In genomic region chr13:92529828-92530720, GRCm38 (mm10) we compare ENCODE assay signal across 8 mouse cellular contexts. TPM values are rescaled to one million over a fixed set of nuclear protein-coding genes. Genes with fewer than 3 reads are reported as not detected.
DNase-seq lines count a peak whose midpoint lies in the region; ATAC-seq and TF ChIP-seq lines count a peak whose summit lies in the region.

No protein-coding gene starts in this region.

- TF ChIP-seq CTCF in kidney, adult 2 months (conservative IDR thresholded peaks at IDR 0.05; ENCODE audit: insufficient read depth, insufficient read length, low read depth, low read length), result no peak
- no peak for TF ChIP-seq CTCF in Patski (IDR thresholded peaks at IDR 0.05)
- TF ChIP-seq CTCF in heart, postnatal 0 days (IDR thresholded peaks at IDR 0.05; ENCODE audit: low read depth), result no peak

- DNase-seq in kidney, adult 2 months, result no peak
- DNase-seq in kidney, postnatal 36 days, result no peak
- DNase-seq in Patski (ENCODE audit: low read depth, low spot score), result peak; percentile 24
- DNase-seq in heart, postnatal 0 days (ENCODE audit: low spot score), result peak; percentile 35
- DNase-seq in gastrocnemius, postnatal 14 days, result no peak
- no peak for DNase-seq in gastrocnemius, adult 8-10 months (ENCODE audit: low spot score in 2 of 2)
- no peak for DNase-seq in kidney, adult 8-10 months

- no peak for TF ChIP-seq POLR2A in kidney, adult 2 months (IDR thresholded peaks at IDR 0.05; ENCODE audit: low read depth, low read length)

- no peak for TF ChIP-seq EP300 in heart, postnatal 0 days (IDR thresholded peaks at IDR 0.05; ENCODE audit: low read depth)

- whole genome bisulfite sequencing in kidney, adult 2 months, result under 1% methylated on average over 47 of the region's 47 CpGs
- WGBS in heart, postnatal 0 days, result 1% methylated on average over 46 of the region's 47 CpGs
- WGBS in macrophage (ENCODE audit: missing documents), result 2% methylated on average over 47 of the region's 47 CpGs

- H3K4me1 ChIP-seq in kidney, adult 2 months (ENCODE audit: control insufficient read depth, insufficient read depth, low read length), result no peaks in the 10 kb centered on the region
- H3K4me1 ChIP-seq in heart, postnatal 0 days (ENCODE audit: control insufficient read depth, insufficient read depth), result peaks cover 3% of the 10 kb centered on the region; the same call in 1 of the 2 replicates

- intact Hi-C loops in gastrocnemius, postnatal 14 days (cut with DNase I; ENCODE audit: low total_unique reads), result no loop called here

- peaks cover 43% of the 10 kb centered on the region for H3K79me2 ChIP-seq in macrophage (ENCODE audit: inconsistent target)

- peak overlapping the region; percentile 80 for H3K4me2 ChIP-seq in heart, postnatal 0 days (ENCODE audit: low read depth, low read length)

- H3K9ac ChIP-seq in heart, postnatal 0 days (replicated peaks; ENCODE audit: low read depth, low read length), result peak overlapping the region; percentile 81

- H3K4me3 ChIP-seq in kidney, adult 2 months (ENCODE audit: insufficient read depth, low read depth, low read length), result peak overlapping the region; percentile 94
- H3K4me3 ChIP-seq in heart, postnatal 0 days (ENCODE audit: low read depth, low read length), result peak overlapping the region; percentile 73
- peak overlapping the region; percentile 66 for H3K4me3 ChIP-seq in macrophage (ENCODE audit: inconsistent target)

- CTCF ChIA-PET in Patski (lab: Charles Lee), result no interaction called here

- H3K9me3 ChIP-seq in heart, postnatal 0 days (replicated peaks; ENCODE audit: control insufficient read depth, low read length), result no peaks in the 10 kb centered on the region

- POLR2A ChIA-PET in Patski (lab: Charles Lee), result interaction anchor here (0.7 kb wide), 2 partner anchors 12 to 36 kb away, joined by 3 to 5 read pairs; no protein-coding TSS in a partner anchor

- peak; percentile 95 for ATAC-seq in Patski
- no peak for ATAC-seq in heart, postnatal 0 days (ENCODE audit: insufficient read depth, low read depth)

- H3K27me3 ChIP-seq in kidney, adult 2 months (replicated peaks; ENCODE audit: control insufficient read depth, insufficient read depth, low read length), result no peaks in the 10 kb centered on the region
- H3K27me3 ChIP-seq in Patski, result no peaks in the 10 kb centered on the region
- no peaks in the 10 kb centered on the region for H3K27me3 ChIP-seq in heart, postnatal 0 days (ENCODE audit: control insufficient read depth, insufficient read depth, low read length)

- no peaks in the 10 kb centered on the region for H3K36me3 ChIP-seq in kidney, adult 2 months (ENCODE audit: control insufficient read depth, insufficient read depth, low read length)
- H3K36me3 ChIP-seq in heart, postnatal 0 days (replicated peaks; ENCODE audit: control insufficient read depth, insufficient read depth, low read length), result no peaks in the 10 kb centered on the region
- no peaks in the 10 kb centered on the region for H3K36me3 ChIP-seq in macrophage (ENCODE audit: inconsistent target)

- in situ Hi-C loops in Patski (cut with MboI; ENCODE audit: low pct_unique_long_range_greater_than_20kb), result no loop called here

- peak overlapping the region; percentile 70 for H3K27ac ChIP-seq in kidney, adult 2 months (ENCODE audit: insufficient read depth, low read depth, low read length)
- H3K27ac ChIP-seq in heart, postnatal 0 days (ENCODE audit: low read depth), result peak overlapping the region; percentile 98
- H3K27ac ChIP-seq in macrophage, result peak overlapping the region; percentile 41; the same call in 1 of the 2 replicates

RNA-seq across cellular contexts. Expression of gene Zfyve16, which starts 0.6 kb away (rescaled TPM):
- polyA plus RNA-seq in kidney, adult 2 months (2012; rRNA removed), result 4.7 and 5.1 TPM in 2 replicates
- polyA plus RNA-seq in Patski (2021) (24.9 TPM), macrophage (2018) (13.9 to 17.0 TPM (median 15.7 TPM) in 3 replicates)
- 11.2 and 12.3 TPM in 2 replicates for total RNA-seq in heart, postnatal 0 days (2014; rRNA removed; ENCODE audit: low replicate concordance)
- 6.2 and 6.3 TPM in 2 replicates for polyA plus RNA-seq in heart, postnatal 0 days (2015; fragmentation: Nextera tagmentation; extraction: Ambion mirVana)
- 100 to 1,000 TPM in 17 of 26 experiments, 10 to 100 TPM in 9; 60.2 to 146 (median 116) TPM for total RNA-seq in macrophage (2018; cell fraction: chromatin; rRNA removed)
- total RNA-seq in macrophage (2018; cell fraction: cytosol; rRNA removed), result 10 to 100 TPM; 14.3 to 28.5 (median 22.2) TPM
- 100 to 1,000 TPM in 3 of 26 experiments, 10 to 100 TPM in 23; 44.7 to 113 (median 71.8) TPM for total RNA-seq in macrophage (2018; cell fraction: nucleus; rRNA removed)
- 10 to 100 TPM; 10.3 to 10.6 TPM for total RNA-seq in gastrocnemius, postnatal 14 days (2021)
- 1 to 10 TPM; 6.9 to 7.9 (median 7.1) TPM for total RNA-seq in gastrocnemius, adult 8-10 months (2022)

RNA-seq across cellular contexts. Expression of gene Spz1, which starts 45.9 kb away (rescaled TPM):
- 0.09 and 0.22 TPM in 2 replicates for polyA plus RNA-seq in kidney, adult 2 months (2012; rRNA removed)
- not detected for polyA plus RNA-seq in Patski (2021)
- total RNA-seq in heart, postnatal 0 days (2014; rRNA removed; ENCODE audit: low replicate concordance), result not detected in 2 replicates
- polyA plus RNA-seq in heart, postnatal 0 days (2015; fragmentation: Nextera tagmentation; extraction: Ambion mirVana), result not detected in 2 replicates
- total RNA-seq in macrophage (2018; cell fraction: chromatin; rRNA removed), result not detected
- not detected for total RNA-seq in macrophage (2018; cell fraction: cytosol; rRNA removed)
- not detected for total RNA-seq in macrophage (2018; cell fraction: nucleus; rRNA removed)
- polyA plus RNA-seq in macrophage (2018), result not detected in 3 replicates
- not detected for total RNA-seq in gastrocnemius, postnatal 14 days (2021)
- not detected for total RNA-seq in gastrocnemius, adult 8-10 months (2022)

RNA-seq across cellular contexts. Expression of gene Fam151b, which starts 46.3 kb away (rescaled TPM):
- 4.6 and 5.1 TPM in 2 replicates for polyA plus RNA-seq in kidney, adult 2 months (2012; rRNA removed)
- polyA plus RNA-seq in Patski (2021) (5.5 TPM), macrophage (2018) (6.2 to 7.4 TPM (median 6.4 TPM) in 3 replicates)
- 1.3 and 4.0 TPM in 2 replicates for total RNA-seq in heart, postnatal 0 days (2014; rRNA removed; ENCODE audit: low replicate concordance)
- polyA plus RNA-seq in heart, postnatal 0 days (2015; fragmentation: Nextera tagmentation; extraction: Ambion mirVana), result 0.10 and 0.16 TPM in 2 replicates
- 10 to 100 TPM in 1 of 26 experiments, 1 to 10 TPM in 25; 1.1 to 11.4 (median 6.1) TPM for total RNA-seq in macrophage (2018; cell fraction: chromatin; rRNA removed)
- 1 to 10 TPM; 4.3 to 7.7 (median 6.0) TPM for total RNA-seq in macrophage (2018; cell fraction: cytosol; rRNA removed)
- 10 to 100 TPM in 2 of 26 experiments, 1 to 10 TPM in 24; 2.0 to 11.2 (median 5.5) TPM for total RNA-seq in macrophage (2018; cell fraction: nucleus; rRNA removed)
- 1 to 10 TPM; 2.4 to 2.5 TPM for total RNA-seq in gastrocnemius, postnatal 14 days (2021)
- 1 to 10 TPM; 1.7 to 3.2 (median 2.5) TPM for total RNA-seq in gastrocnemius, adult 8-10 months (2022)

Comparison
In these comparisons a context has a peak if more than half of its experiments do, and no peak if none do; other contexts are left out.
1. DNase-seq: peak in Patski (single experiment) and heart, postnatal 0 days (single experiment); none in kidney, adult 2 months (single experiment), kidney, postnatal 36 days (0 of 2), gastrocnemius, postnatal 14 days (single experiment), gastrocnemius, adult 8-10 months (0 of 2) and kidney, adult 8-10 months (0 of 2).
2. H3K27ac ChIP-seq: peak in every context shown above with its lines; median percentile 98 in heart, postnatal 0 days; 70 in kidney, adult 2 months; 41 in macrophage.
3. Peak in every context shown above with its lines, with median percentiles within 50 percentile points of each other: H3K4me3 ChIP-seq.